Comparison of ENCODE assay signal across 8 mouse cellular contexts in genomic region chr6:138422671-138423321, GRCm38 (mm10).
DNase-seq lines count a peak whose midpoint lies in the region; ATAC-seq lines count a peak whose summit lies in the region.

No protein-coding gene starts in this region.

- peak overlapping the region; percentile 84 for H3K4me2 ChIP-seq in heart, embryonic 11.5 days
- H3K4me2 ChIP-seq in limb, embryonic 11.5 days (ENCODE audit: low read depth, severe bottlenecking) = peak overlapping the region; percentile 55
- peak overlapping the region; percentile 82 for H3K4me2 ChIP-seq in neural tube, embryonic 15.5 days

- H3K9ac ChIP-seq in heart, embryonic 11.5 days (ENCODE audit: low read depth, low read length) = 0 out of 2 replicates have a peak overlapping the region, but pooled peaks have one; percentile 43
- H3K9ac ChIP-seq in limb, embryonic 11.5 days (ENCODE audit: low read length) = no peak overlapping the region
- peak overlapping the region; percentile 54 for H3K9ac ChIP-seq in neural tube, embryonic 15.5 days (replicated peaks)

- H3K4me1 ChIP-seq in heart, embryonic 11.5 days (ENCODE audit: control insufficient read depth, insufficient read depth, low read length) = peaks cover 13% of the 10 kb centered on the region
- peaks cover 62% of the 10 kb centered on the region for H3K4me1 ChIP-seq in embryonic facial prominence, embryonic 10.5 days
- peaks cover 7% of the 10 kb centered on the region; the same call in 1 of the 2 replicates for H3K4me1 ChIP-seq in limb, embryonic 11.5 days (ENCODE audit: control insufficient read depth, insufficient read depth, low read length)
- H3K4me1 ChIP-seq in neural tube, embryonic 15.5 days = peaks cover 75% of the 10 kb centered on the region

- H3K27me3 ChIP-seq in heart, embryonic 11.5 days (ENCODE audit: control insufficient read depth, insufficient read depth, low read length) = peaks cover 3% of the 10 kb centered on the region; the same call in 1 of the 2 replicates
- peaks cover 54% of the 10 kb centered on the region for H3K27me3 ChIP-seq in embryonic facial prominence, embryonic 10.5 days (replicated peaks; ENCODE audit: low read depth, poor library complexity, severe bottlenecking)
- peaks cover 6% of the 10 kb centered on the region; the same call in 1 of the 2 replicates for H3K27me3 ChIP-seq in limb, embryonic 11.5 days (ENCODE audit: control insufficient read depth, insufficient read depth, low read length)
- 0 out of 2 replicates have a peak, but pooled peaks cover 4% of the 10 kb centered on the region for H3K27me3 ChIP-seq in neural tube, embryonic 15.5 days (replicated peaks)

- intact Hi-C loops in heart, postnatal 14 days (cut with DNase I) = no loop called here

- peak; percentile 58; the same call in 1 of the 2 replicates for ATAC-seq in heart, embryonic 11.5 days (replicated peaks; ENCODE audit: insufficient number of reproducible peaks, low FRiP score, low TSS enrichment)
- 0 out of 2 replicates have a peak, but pooled peaks have one; percentile 31 for ATAC-seq in limb, embryonic 11.5 days (ENCODE audit: insufficient number of reproducible peaks, low FRiP score, low TSS enrichment, low read depth)
- peak; percentile 27 for ATAC-seq in neural tube, embryonic 15.5 days (ENCODE audit: low FRiP score)
- no peak for ATAC-seq in monocyte, adult 5-6 weeks (replicated peaks; ENCODE audit: insufficient number of reproducible peaks, low FRiP score, low TSS enrichment, poor library complexity, severe bottlenecking)

- DNase-seq in heart, adult 11 months = no peak
- peak; percentile 51 for DNase-seq in embryonic facial prominence, embryonic 10.5 days (ENCODE audit: low spot score)
- peak; percentile 12 for DNase-seq in heart, postnatal 14 days
- peak; percentile 47 for DNase-seq in limb, embryonic 11.5 days (ENCODE audit: low spot score)
- DNase-seq in thymus, postnatal 0 days (ENCODE audit: low spot score) = no peak

- no peaks in the 10 kb centered on the region for H3K36me3 ChIP-seq in heart, embryonic 11.5 days (ENCODE audit: control insufficient read depth, insufficient read depth, low read length)
- H3K36me3 ChIP-seq in embryonic facial prominence, embryonic 10.5 days (replicated peaks) = no peaks in the 10 kb centered on the region
- H3K36me3 ChIP-seq in limb, embryonic 11.5 days (ENCODE audit: control insufficient read depth, insufficient read depth, low read length) = no peaks in the 10 kb centered on the region
- H3K36me3 ChIP-seq in neural tube, embryonic 15.5 days = no peaks in the 10 kb centered on the region

- WGBS in heart, embryonic 11.5 days (ENCODE audit: insufficient replicate concordance) = 2% methylated on average over 15 of the region's 16 CpGs
- WGBS in embryonic facial prominence, embryonic 10.5 days = under 1% methylated on average over 16 of the region's 16 CpGs
- under 1% methylated on average over 15 of the region's 16 CpGs for WGBS in limb, embryonic 11.5 days
- under 1% methylated on average over 15 of the region's 16 CpGs for WGBS in neural tube, embryonic 15.5 days

- H3K27ac ChIP-seq in heart, embryonic 11.5 days (ENCODE audit: low read depth, low read length) = no peak overlapping the region
- peak overlapping the region; percentile 57; the same call in 1 of the 2 replicates for H3K27ac ChIP-seq in embryonic facial prominence, embryonic 10.5 days (replicated peaks)
- no peak overlapping the region for H3K27ac ChIP-seq in limb, embryonic 11.5 days (replicated peaks; ENCODE audit: low read depth, low read length)
- H3K27ac ChIP-seq in neural tube, embryonic 15.5 days (replicated peaks) = peak overlapping the region; percentile 85

- no peaks in the 10 kb centered on the region for H3K9me3 ChIP-seq in heart, embryonic 11.5 days (replicated peaks; ENCODE audit: control insufficient read depth, low read length)
- no peaks in the 10 kb centered on the region for H3K9me3 ChIP-seq in embryonic facial prominence, embryonic 10.5 days
- H3K9me3 ChIP-seq in limb, embryonic 11.5 days (ENCODE audit: control insufficient read depth, low read length) = no peaks in the 10 kb centered on the region
- H3K9me3 ChIP-seq in neural tube, embryonic 15.5 days (replicated peaks) = no peaks in the 10 kb centered on the region

- H3K4me3 ChIP-seq in heart, embryonic 11.5 days (ENCODE audit: low read depth, low read length) = peak overlapping the region; percentile 35
- peak overlapping the region; percentile 57 for H3K4me3 ChIP-seq in embryonic facial prominence, embryonic 10.5 days
- peak overlapping the region; percentile 30 for H3K4me3 ChIP-seq in limb, embryonic 11.5 days (ENCODE audit: low read depth, low read length)
- H3K4me3 ChIP-seq in neural tube, embryonic 15.5 days (replicated peaks) = peak overlapping the region; percentile 51

Comparison
In these comparisons a context has a peak if more than half of its experiments do, and no peak if none do; other contexts are left out.
1. DNase-seq: peak in embryonic facial prominence, embryonic 10.5 days (single experiment), heart, postnatal 14 days (2 of 2) and limb, embryonic 11.5 days (single experiment); none in heart, adult 11 months (single experiment) and thymus, postnatal 0 days (single experiment).
2. H3K27ac ChIP-seq: peak in embryonic facial prominence, embryonic 10.5 days (single experiment) and neural tube, embryonic 15.5 days (single experiment); none in heart, embryonic 11.5 days (single experiment) and limb, embryonic 11.5 days (single experiment).
3. Peak in every context shown above with its lines, with median percentiles within 50 percentile points of each other: H3K4me2 ChIP-seq and H3K4me3 ChIP-seq.